Mouse (Mus musculus) T-helper 2 cell (primary cell): ENCODE data around the gene Grip1.

ENCODE experiments used
- in situ Hi-C: fragments of 300-600 bp; cut with MboI, MseI; formaldehyde crosslinking; loops from one replicate; pipeline ENCODE4 v1.15.1; 2025; ENCODE audit warnings: high pct_unique_total_duplicates

Gene Grip1

GRCm38 (mm10) chr10:119819740-119820139, 366.1 kb downstream of the Grip1 start:
- in situ Hi-C loops: loop anchor here (10.0 kb wide), 1 partner anchor 335 kb away; no protein-coding TSS in a partner anchor

- in situ Hi-C loops: no loop called here
Measured at GRCm38 (mm10) chr10:119820428-119820827, 366.8 kb downstream of the Grip1 start.

- in situ Hi-C loops: no loop called here
Measured at GRCm38 (mm10) chr10:119823691-119824090, 370.1 kb downstream of the Grip1 start.

GRCm38 (mm10) chr10:119824521-119824920, 370.9 kb downstream of the Grip1 start:
- in situ Hi-C loops: no loop called here

- in situ Hi-C loops: no loop called here
Measured at GRCm38 (mm10) chr10:119830388-119830956, 376.8 kb downstream of the Grip1 start.

- in situ Hi-C loops: no loop called here
Measured at GRCm38 (mm10) chr10:119831086-119831485, 377.5 kb downstream of the Grip1 start.

GRCm38 (mm10) chr10:119833334-119833733, 379.7 kb downstream of the Grip1 start:
- in situ Hi-C loops: no loop called here

GRCm38 (mm10) chr10:119834122-119834521, 380.5 kb downstream of the Grip1 start:
- in situ Hi-C loops: no loop called here

- in situ Hi-C loops: no loop called here
Measured at GRCm38 (mm10) chr10:119839645-119840044, 386.0 kb downstream of the Grip1 start.

GRCm38 (mm10) chr10:119842004-119842403, 388.4 kb downstream of the Grip1 start:
- in situ Hi-C loops: no loop called here

GRCm38 (mm10) chr10:119845705-119846410, 392.2 kb downstream of the Grip1 start:
- in situ Hi-C loops: loop anchor here (5.0 kb wide), 1 partner anchor 49 kb away; no protein-coding TSS in a partner anchor

- in situ Hi-C loops: no loop called here
Measured at GRCm38 (mm10) chr10:119851594-119851993, 398.0 kb downstream of the Grip1 start.

GRCm38 (mm10) chr10:119852582-119853135, 399.0 kb downstream of the Grip1 start:
- in situ Hi-C loops: no loop called here

- in situ Hi-C loops: no loop called here
Measured at GRCm38 (mm10) chr10:119867726-119868125, 414.1 kb downstream of the Grip1 start.

GRCm38 (mm10) chr10:119868995-119869579, 415.5 kb downstream of the Grip1 start:
- in situ Hi-C loops: no loop called here

- in situ Hi-C loops: no loop called here
Measured at GRCm38 (mm10) chr10:119876721-119877120, 423.1 kb downstream of the Grip1 start.

GRCm38 (mm10) chr10:119878331-119878730, 424.7 kb downstream of the Grip1 start:
- in situ Hi-C loops: no loop called here

- in situ Hi-C loops: no loop called here
Measured at GRCm38 (mm10) chr10:119884591-119884990, 431.0 kb downstream of the Grip1 start.

GRCm38 (mm10) chr10:119885563-119885962, 431.9 kb downstream of the Grip1 start:
- in situ Hi-C loops: no loop called here

- in situ Hi-C loops: no loop called here
Measured at GRCm38 (mm10) chr10:119886681-119887080, 433.1 kb downstream of the Grip1 start.

- in situ Hi-C loops: no loop called here
Measured at GRCm38 (mm10) chr10:119902754-119903153, 449.1 kb downstream of the Grip1 start.

- in situ Hi-C loops: no loop called here
Measured at GRCm38 (mm10) chr10:119906869-119907268, 453.2 kb downstream of the Grip1 start.

GRCm38 (mm10) chr10:119917995-119918394, 464.4 kb downstream of the Grip1 start:
- in situ Hi-C loops: no loop called here
